Mouse (Mus musculus) CD4-positive helper T cell, adult 2 months (primary cell): ENCODE data around the gene Gm6509.
"Not testable (repeated sequence)": the region's sequence is repeated elsewhere in the genome, so short reads cannot be mapped to it uniquely, and the experiment has no call there.

Experiments used
- DNase-seq: peaks from one replicate; pipeline ENCODE4 v3.0.0-alpha.2; 2012; ENCODE audit warnings: low read depth, missing footprints, low spot score

Gene Gm6509

DNA sequence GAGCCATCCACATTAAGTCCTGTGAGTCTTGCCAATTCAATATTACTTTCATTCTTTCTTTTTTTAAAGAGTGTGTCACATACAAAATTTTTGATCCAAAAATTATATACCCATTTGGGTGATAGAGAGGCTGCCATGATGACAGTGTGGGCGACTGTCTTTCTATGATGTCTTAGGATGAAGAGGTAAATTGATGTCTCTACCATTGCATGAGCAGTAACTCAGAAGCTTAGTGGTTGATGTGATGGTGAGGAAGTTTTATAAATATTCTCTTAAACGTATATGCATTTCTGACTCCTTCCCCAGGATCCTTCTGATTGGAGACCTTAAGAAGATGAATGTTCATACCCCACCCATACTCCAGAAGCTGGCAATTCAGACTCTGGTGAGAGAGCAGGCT, at the start of gene Gm6509:
Gene Gm6509 (plus strand): TSS at position 301 of the 400 bp plus-strand sequence.
- DNase-seq: not testable (repeated sequence)

DNA sequence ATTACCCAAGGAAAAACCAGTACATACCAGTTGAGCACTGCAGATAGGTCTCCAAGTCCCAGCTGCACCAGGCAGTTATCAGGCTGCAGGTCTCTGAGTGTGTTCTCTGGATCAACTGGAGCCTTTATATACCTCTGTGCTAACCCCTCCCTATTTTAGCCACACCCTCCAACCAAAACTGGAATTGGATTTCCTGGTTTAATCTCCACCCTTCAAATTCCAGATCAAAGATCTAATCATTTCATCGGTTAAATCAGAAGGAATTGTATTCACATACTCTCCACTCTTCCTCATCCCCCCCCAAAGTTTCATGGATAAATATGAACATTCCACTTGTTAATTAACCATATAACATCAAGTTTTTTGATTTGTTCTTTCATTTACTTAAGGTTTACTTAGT, 7.5 kb upstream of the Gm6509 start, which contains the start of gene Gm3147:
Gene Gm3147 (minus strand): TSS at position 101 of the 400 bp plus-strand sequence.
- not testable (repeated sequence) for DNase-seq

DNA sequence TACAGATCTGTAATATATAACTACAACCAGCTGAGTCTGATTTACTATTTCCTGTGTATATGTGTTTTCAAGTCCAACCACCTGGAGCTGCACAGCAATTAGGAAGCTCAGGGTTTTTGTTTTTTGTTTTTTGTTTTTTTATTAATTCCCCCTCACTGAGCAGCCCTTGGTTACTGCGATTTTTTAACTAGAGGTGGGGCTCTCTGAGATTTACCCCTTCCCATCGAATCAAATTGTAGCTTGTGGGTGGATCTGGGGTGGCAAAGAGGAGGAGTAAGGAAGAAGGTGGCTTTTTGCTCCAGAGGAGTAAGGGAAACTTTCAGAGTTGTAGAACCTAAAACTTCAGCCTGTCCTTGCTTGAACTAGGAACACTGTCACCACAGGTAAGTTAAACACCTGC, 24.3 kb downstream of the Gm6509 start, which contains the start of gene Gm6205:
Gene Gm6205 (plus strand): TSS at position 301 of the 400 bp plus-strand sequence.
- not testable (repeated sequence) for DNase-seq
